Mouse (Mus musculus) lung, postnatal 0 days (tissue): ENCODE measurements around the gene Pla2g2f. TPM values are rescaled to one million over a fixed set of nuclear protein-coding genes. Genes with fewer than 3 reads are reported as not detected.

Experiments used
- ATAC-seq: fragments of 200-750 bp; cut with Nextera tagmentation; 2 replicates; pipeline ENCODE4 v1.8.0; 2017; ENCODE audit warnings: moderate library complexity
- DNase-seq: peaks from one replicate; pipeline ENCODE4 v3.0.0-alpha.2; 2016; ENCODE audit warnings: low spot score
- H3K27ac ChIP-seq: fragments of 300-500 bp; sonication (generic); 2 replicates; pipeline ENCODE4 v1.5.1; 2014; ENCODE audit warnings: antibody characterized with exemption, mild to moderate bottlenecking, low read length, mixed read lengths
- H3K27me3 ChIP-seq: fragments of 300-500 bp; sonication (generic); replicated peaks from 2 replicates; pipeline ENCODE4 v1.6.1; 2014; ENCODE audit warnings: low read length, mixed read lengths; ENCODE audit not compliant: insufficient read depth
- H3K36me3 ChIP-seq: fragments of 300-500 bp; sonication (generic); 2 replicates; pipeline ENCODE4 v1.6.1; 2014; ENCODE audit warnings: low read length, mixed read lengths; ENCODE audit not compliant: insufficient read depth
- H3K4me1 ChIP-seq: fragments of 300-500 bp; sonication (generic); 2 replicates; pipeline ENCODE4 v1.6.1; 2014; ENCODE audit warnings: antibody characterized with exemption, low read depth, low read length, mixed read lengths; ENCODE audit not compliant: insufficient read depth
- H3K4me2 ChIP-seq: fragments of 300-500 bp; sonication (generic); replicated peaks from 2 replicates; pipeline ENCODE4 v1.6.1; 2014; ENCODE audit warnings: low read depth, mild to moderate bottlenecking, low read length, moderate library complexity, mixed read lengths
- H3K4me3 ChIP-seq: fragments of 300-500 bp; sonication (generic); 2 replicates; pipeline ENCODE4 v1.5.1; 2014; ENCODE audit warnings: low read depth, low read length
- H3K9ac ChIP-seq: fragments of 300-500 bp; sonication (generic); replicated peaks from 2 replicates; pipeline ENCODE4 v1.6.1; 2014; ENCODE audit warnings: low read depth, mild to moderate bottlenecking
- H3K9me3 ChIP-seq: fragments of 300-500 bp; sonication (generic); 2 replicates; pipeline ENCODE4 v1.6.1; 2016; ENCODE audit warnings: low read length, mixed read lengths
- CTCF ChIP-seq: IDR thresholded peaks from 2 replicates; pipeline ENCODE4 v1.5.1; 2016; ENCODE audit warnings: antibody characterized with exemption, mild to moderate bottlenecking
- EP300 ChIP-seq: IDR thresholded peaks from 2 replicates; pipeline ENCODE4 v1.6.1; 2016; ENCODE audit warnings: antibody characterized with exemption, mild to moderate bottlenecking, control low read depth
- WGBS: fragments of 180-500 bp; shearing (Covaris S2); extraction: QIAGEN DNeasy Blood & Tissue Kit; methylation state at CpG from one replicate; pipeline ENCODE4 v1.1.7; 2014; 5-methylcytosine and 5-hydroxymethylcytosine counted together
- polyA plus RNA-seq: library from polyadenylated mRNA; unstranded; fragments of >200 nt; fragmentation: Nextera tagmentation; extraction: Ambion mirVana; gene quantifications from 2 replicates; pipeline ENCODE4 v1.2.1, GENCODE M21; 2015

The Pla2g2f gene
- polyA plus RNA-seq, 1 experiment from 2014 or later: not detected

DNA sequence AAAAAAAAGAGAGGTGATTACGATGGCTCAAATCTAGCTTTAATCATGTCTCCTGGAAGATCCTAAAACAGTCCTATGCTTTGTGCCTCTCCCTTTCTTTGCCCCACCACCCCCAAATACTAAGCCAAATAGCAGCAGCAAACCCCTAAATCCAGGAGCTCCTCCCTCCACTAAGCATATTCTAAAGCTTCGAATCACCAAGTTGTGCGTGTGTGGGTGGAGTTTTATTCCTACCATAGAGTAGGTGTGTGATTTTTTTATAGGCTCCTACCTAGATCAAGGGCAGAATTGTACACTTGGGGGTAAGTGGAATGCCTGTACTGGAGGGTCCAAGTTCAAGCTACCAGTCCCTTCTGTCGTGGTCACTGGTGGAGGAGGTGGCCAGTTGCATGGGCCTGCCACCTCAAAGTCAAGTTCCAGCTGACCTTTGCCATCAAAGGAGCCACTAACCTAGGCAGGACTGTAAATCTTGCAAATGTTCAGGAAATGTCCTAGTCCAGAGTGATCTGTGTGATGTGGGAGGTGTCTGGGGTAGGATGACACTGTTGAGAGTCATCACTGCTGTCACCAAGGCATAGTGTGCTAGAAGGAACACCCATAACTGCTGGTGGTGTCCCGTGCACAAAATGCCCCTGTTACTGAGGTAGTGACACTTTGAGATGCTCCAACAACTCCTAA lies 38.7 kb downstream of the Pla2g2f start:
- no peaks in the 10 kb centered on the region for H3K36me3 ChIP-seq

DNA sequence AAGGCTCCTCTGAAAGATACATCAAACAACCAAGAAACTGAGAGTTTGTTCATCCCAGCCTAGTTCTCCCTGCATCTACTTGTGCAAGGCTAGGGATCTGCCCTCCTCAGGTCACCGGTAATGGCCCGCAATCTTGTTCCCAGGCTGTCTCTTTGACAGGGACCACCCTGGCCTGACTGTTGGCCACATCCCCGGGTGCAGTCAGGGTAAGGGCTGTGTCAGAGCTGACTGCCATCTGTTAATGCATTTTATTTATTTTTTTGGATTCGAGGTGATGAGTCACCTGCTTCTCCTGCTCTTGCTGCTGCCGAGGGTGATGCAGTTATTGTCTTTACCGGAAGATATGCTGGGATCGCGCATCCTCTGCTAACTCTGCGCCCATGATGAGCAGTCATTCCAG lies 40.7 kb downstream of the Pla2g2f start:
- H3K36me3 ChIP-seq: no peaks in the 10 kb centered on the region
- no peak overlapping the region for H3K9ac ChIP-seq
- DNase-seq (no peak), ATAC-seq (no peak)
- no peak overlapping the region for H3K27ac ChIP-seq
- no peak overlapping the region for H3K4me3 ChIP-seq
- H3K4me2 ChIP-seq: no peak overlapping the region
- H3K27me3 ChIP-seq: no peaks in the 10 kb centered on the region
- 72% methylated on average over 9 of the region's 9 CpGs for WGBS
- no peaks in the 10 kb centered on the region for H3K9me3 ChIP-seq
- no peaks in the 10 kb centered on the region for H3K4me1 ChIP-seq
- TF ChIP-seq CTCF: no peak
- TF ChIP-seq EP300: no peak

More for the DNA sequence above, 38.7 kb downstream of the Pla2g2f start:
- TF ChIP-seq EP300: no peak
- TF ChIP-seq CTCF: no peak
- 77% methylated on average over 5 of the region's 5 CpGs for WGBS
- no peak for DNase-seq
- no peaks in the 10 kb centered on the region for H3K27me3 ChIP-seq
- ATAC-seq: no peak
- H3K9ac ChIP-seq: no peak overlapping the region
- no peak overlapping the region for H3K4me3 ChIP-seq
- no peak overlapping the region for H3K27ac ChIP-seq
- H3K9me3 ChIP-seq: no peaks in the 10 kb centered on the region
- H3K4me2 ChIP-seq: no peak overlapping the region
- H3K4me1 ChIP-seq: no peaks in the 10 kb centered on the region

DNA sequence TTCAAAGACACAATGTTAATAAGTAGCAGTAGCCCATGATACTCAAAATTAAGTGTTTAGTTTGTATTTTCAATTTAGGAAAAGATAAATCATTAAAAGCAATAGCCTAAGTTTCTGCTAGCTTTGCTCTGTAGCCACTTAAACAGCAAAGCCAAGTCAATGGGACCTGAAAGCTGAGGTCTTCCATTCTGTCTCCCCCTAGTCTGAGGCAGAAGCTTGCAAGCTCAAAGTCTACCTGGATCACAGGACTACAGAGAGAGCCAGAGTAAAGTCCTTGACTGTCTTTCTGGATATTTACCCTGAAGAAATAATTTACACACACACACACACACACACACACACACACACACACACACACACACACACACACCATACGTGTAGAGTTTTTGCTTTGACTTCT lies 43.2 kb downstream of the Pla2g2f start:
- 60% methylated on average over 1 of the region's 1 CpGs for WGBS

DNA sequence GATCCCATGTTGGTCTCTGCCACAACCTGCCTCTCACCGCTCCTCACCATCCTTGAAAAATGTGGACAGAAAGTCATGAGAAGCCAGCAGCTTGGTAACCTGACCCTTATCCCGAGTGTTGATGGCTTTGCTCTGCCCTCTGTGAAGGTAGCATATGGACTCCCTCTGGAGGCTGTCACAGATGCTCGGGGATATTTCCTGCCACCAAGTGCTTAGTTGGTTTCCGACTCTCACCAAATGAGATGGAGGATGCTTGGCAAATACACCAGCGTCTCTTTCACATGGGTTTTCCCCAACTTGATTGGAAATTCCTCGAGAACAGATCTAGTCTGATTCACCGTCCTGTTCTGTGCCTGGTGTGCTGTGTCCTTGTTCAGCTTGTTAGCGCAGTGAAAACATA lies 44.8 kb downstream of the Pla2g2f start:
- no peak overlapping the region for H3K9ac ChIP-seq
- no peak for ATAC-seq
- TF ChIP-seq CTCF: no peak
- no peak for TF ChIP-seq EP300
- no peak overlapping the region for H3K27ac ChIP-seq
- H3K4me2 ChIP-seq: no peak overlapping the region
- H3K27me3 ChIP-seq: no peaks in the 10 kb centered on the region
- H3K4me3 ChIP-seq: no peak overlapping the region
- H3K36me3 ChIP-seq: no peaks in the 10 kb centered on the region
- 69% methylated on average over 8 of the region's 8 CpGs for WGBS
- no peaks in the 10 kb centered on the region for H3K9me3 ChIP-seq
- no peaks in the 10 kb centered on the region for H3K4me1 ChIP-seq
- DNase-seq: no peak

More for the DNA sequence above, 43.2 kb downstream of the Pla2g2f start:
- no peak overlapping the region for H3K4me3 ChIP-seq
- H3K27me3 ChIP-seq: no peaks in the 10 kb centered on the region
- no peaks in the 10 kb centered on the region for H3K36me3 ChIP-seq
- H3K4me2 ChIP-seq: no peak overlapping the region
- H3K4me1 ChIP-seq: no peaks in the 10 kb centered on the region
- no peak overlapping the region for H3K27ac ChIP-seq
- no peak for ATAC-seq
- no peak for DNase-seq
- no peak overlapping the region for H3K9ac ChIP-seq
- no peaks in the 10 kb centered on the region for H3K9me3 ChIP-seq
- TF ChIP-seq EP300 (no peak), CTCF (no peak)

DNA sequence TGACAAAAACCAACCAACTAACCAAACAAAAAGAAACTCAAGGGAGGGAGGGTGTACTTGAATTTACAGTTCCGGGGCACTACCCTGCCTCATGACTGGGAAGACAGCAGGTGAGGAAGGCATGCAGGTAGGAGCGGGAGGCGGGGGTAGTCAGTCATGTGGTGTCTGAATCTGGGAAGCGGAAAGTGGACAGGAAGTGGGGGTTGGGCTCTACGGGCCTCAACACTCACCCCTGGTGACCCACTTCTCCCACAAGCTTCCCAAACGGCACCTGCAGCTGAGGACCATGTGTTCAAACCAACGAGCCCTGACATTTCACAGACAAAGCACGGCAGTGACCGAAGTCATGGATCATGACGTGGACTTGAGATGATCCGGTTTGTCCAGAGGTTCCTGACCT lies 45.3 kb downstream of the Pla2g2f start:
- Histone ChIP-seq H3K36me3 (no peaks in the 10 kb centered on the region), H3K27ac (no peak overlapping the region), H3K4me2 (no peak overlapping the region), H3K9me3 (no peaks in the 10 kb centered on the region), H3K9ac (no peak overlapping the region), H3K4me1 (no peaks in the 10 kb centered on the region), H3K4me3 (no peak overlapping the region), H3K27me3 (no peaks in the 10 kb centered on the region)
- ATAC-seq: no peak
- TF ChIP-seq CTCF (no peak), EP300 (no peak)
- DNase-seq: no peak
- WGBS: 65% methylated on average over 11 of the region's 11 CpGs

DNA sequence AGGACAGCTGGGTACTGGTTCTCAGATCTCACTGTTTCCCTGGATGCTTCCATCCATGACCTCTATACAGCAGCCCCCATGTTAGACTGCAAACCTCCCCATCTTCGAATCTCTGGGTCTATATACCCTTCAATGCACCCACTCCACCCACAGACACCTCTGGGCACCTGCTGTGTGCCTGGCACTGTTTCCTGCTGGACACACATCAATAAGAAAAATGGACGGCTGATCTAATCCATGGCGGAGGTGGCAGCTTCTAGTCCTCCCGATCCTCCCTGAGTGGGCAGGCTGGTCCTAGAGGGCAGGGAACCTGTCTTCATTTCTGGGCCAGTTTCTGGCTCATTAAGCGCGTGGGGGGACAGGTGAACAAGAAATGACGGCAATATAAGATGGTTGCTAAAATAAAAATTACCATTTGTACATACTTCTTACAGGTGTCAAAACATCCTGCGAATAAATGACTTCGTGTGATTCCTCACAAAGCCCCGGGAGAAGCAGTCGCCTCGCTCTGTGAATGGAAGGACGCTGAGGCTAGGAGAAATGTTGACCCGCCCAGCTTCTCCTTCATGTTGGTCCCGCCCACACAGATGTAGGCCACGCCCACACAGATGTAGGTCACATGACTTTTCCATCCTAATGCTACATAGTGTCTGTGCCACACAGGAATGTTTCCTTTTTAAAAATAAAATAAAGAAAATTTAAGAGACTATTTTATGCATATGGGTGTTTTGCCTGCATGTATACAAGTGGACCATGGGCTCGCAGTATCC lies 46.2 kb downstream of the Pla2g2f start:
- Histone ChIP-seq H3K9ac (no peak overlapping the region), H3K9me3 (no peaks in the 10 kb centered on the region), H3K27ac (no peak overlapping the region), H3K4me2 (no peak overlapping the region), H3K4me3 (no peak overlapping the region), H3K4me1 (no peaks in the 10 kb centered on the region), H3K27me3 (no peaks in the 10 kb centered on the region), H3K36me3 (no peaks in the 10 kb centered on the region)
- ATAC-seq (no peak), DNase-seq (no peak)
- TF ChIP-seq CTCF: no peak
- TF ChIP-seq EP300: no peak
- 61% methylated on average over 17 of the region's 17 CpGs for WGBS
